In the genomic region with DNA sequence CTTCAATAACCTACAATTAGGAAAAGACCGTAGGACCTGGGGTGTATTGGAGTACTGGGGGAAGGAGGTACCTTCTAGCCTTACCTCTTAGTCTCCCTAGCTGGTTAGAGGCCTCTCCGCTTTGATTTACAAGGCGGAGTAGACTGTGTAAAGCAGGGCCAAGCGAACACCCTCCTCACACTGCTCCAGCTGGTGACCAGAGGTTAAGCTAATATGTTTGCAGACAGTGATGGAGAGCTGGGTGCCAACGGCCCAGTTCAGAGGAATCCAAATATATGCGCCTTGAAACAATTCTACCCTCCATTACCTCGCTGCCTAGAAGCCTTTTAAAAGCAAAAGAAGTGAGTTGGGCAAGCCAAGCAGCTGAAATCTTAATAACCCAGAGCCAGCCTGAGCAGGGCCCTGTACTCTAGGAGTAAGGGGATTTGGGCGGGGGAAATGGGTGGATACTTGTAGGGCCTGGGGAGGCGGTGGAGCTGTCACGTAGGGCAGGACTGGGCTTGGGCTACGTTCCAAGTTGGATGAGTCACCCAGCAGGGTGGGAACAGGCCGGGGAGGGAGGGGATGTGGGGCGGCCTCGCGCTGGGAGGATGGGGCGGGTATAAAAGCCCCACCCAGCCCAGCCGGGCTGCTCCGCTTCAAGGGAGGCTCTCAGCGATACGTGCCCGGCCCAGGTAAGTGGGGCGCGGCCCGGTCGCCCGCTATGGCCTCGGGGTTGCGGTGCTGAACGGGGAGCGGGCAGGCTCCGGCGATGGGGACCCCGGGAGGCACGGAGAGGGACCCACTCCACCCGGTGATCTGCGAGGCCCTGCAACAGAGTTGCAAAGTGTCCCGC, we compare ENCODE assay signal across 7 mouse cellular contexts. TPM values are rescaled to one million over a fixed set of nuclear protein-coding genes. Genes with fewer than 3 reads are reported as not detected.
DNase-seq lines count a peak whose midpoint lies in the region; ATAC-seq and TF ChIP-seq lines count a peak whose summit lies in the region.

A gene (plus strand): TSS at position 555 of the 835 bp plus-strand sequence.

- DNase-seq in T-cell, adult 2 months (ENCODE audit: low spot score): peak; percentile 52
- DNase-seq in gastrocnemius, postnatal 25 days: peak; percentile 90
- peak; percentile 71 for DNase-seq in limb, embryonic 11.5 days (ENCODE audit: low spot score)

- no peak within 1 kb of the TSS for H3K27ac ChIP-seq in cortical plate, adult 2 months (ENCODE audit: insufficient read depth, low read length)
- H3K27ac ChIP-seq in limb, embryonic 11.5 days (replicated peaks; ENCODE audit: low read depth, low read length): peak within 1 kb of the TSS; percentile 47; the same call in 1 of the 2 replicates
- no peak within 1 kb of the TSS for H3K27ac ChIP-seq in midbrain, embryonic 12.5 days (replicated peaks)
- H3K27ac ChIP-seq in small intestine, adult 2 months (ENCODE audit: insufficient read depth, low read depth, low read length): peak within 1 kb of the TSS; percentile 95

- TF ChIP-seq POLR2A in cortical plate, adult 2 months (IDR thresholded peaks at IDR 0.05; ENCODE audit: extremely low read depth, insufficient read depth, low read length): no peak
- TF ChIP-seq POLR2A in small intestine, adult 2 months (IDR thresholded peaks at IDR 0.05; ENCODE audit: low read depth, low read length): peak; percentile 91

- no peaks in the 10 kb centered on the region for H3K4me1 ChIP-seq in cortical plate, adult 2 months (ENCODE audit: control insufficient read depth, insufficient read depth, low read length)
- peaks cover 34% of the 10 kb centered on the region for H3K4me1 ChIP-seq in limb, embryonic 11.5 days (ENCODE audit: control insufficient read depth, insufficient read depth, low read length)
- H3K4me1 ChIP-seq in midbrain, embryonic 12.5 days: peaks cover 18% of the 10 kb centered on the region
- H3K4me1 ChIP-seq in small intestine, adult 2 months (ENCODE audit: control insufficient read depth, insufficient read depth, insufficient read length, low read length): peaks cover 20% of the 10 kb centered on the region; the same call in 1 of the 2 replicates

- no peaks in the 10 kb centered on the region; the same call in 1 of the 2 replicates for H3K9me3 ChIP-seq in limb, embryonic 11.5 days (ENCODE audit: control insufficient read depth, low read length)
- H3K9me3 ChIP-seq in midbrain, embryonic 12.5 days: no peaks in the 10 kb centered on the region

- H3K4me3 ChIP-seq in cortical plate, adult 2 months (ENCODE audit: insufficient read depth, low read length): peak within 1 kb of the TSS; percentile 26
- H3K4me3 ChIP-seq in limb, embryonic 11.5 days (ENCODE audit: low read depth, low read length): peak within 1 kb of the TSS; percentile 49
- peak within 1 kb of the TSS; percentile 41 for H3K4me3 ChIP-seq in midbrain, embryonic 12.5 days
- H3K4me3 ChIP-seq in small intestine, adult 2 months (ENCODE audit: low read depth, low read length): peak within 1 kb of the TSS; percentile 79

- 10% methylated on average over 34 of the region's 37 CpGs for WGBS in limb, embryonic 11.5 days
- WGBS in midbrain, embryonic 12.5 days: 10% methylated on average over 37 of the region's 37 CpGs
- WGBS in small intestine, adult 2 months: 8% methylated on average over 37 of the region's 37 CpGs

- ATAC-seq in inflammation-experienced regulatory T-cells, adult 6 months: peak; percentile 64
- peak; percentile 76 for ATAC-seq in limb, embryonic 11.5 days (ENCODE audit: insufficient number of reproducible peaks, low FRiP score, low TSS enrichment, low read depth)
- ATAC-seq in midbrain, embryonic 12.5 days (ENCODE audit: low FRiP score, low read depth): peak; percentile 76

- peak within 1 kb of the TSS; percentile 92 for H3K4me2 ChIP-seq in limb, embryonic 11.5 days (ENCODE audit: low read depth, severe bottlenecking)
- H3K4me2 ChIP-seq in midbrain, embryonic 12.5 days (replicated peaks): peak within 1 kb of the TSS; percentile 58

- no peak for TF ChIP-seq CTCF in cortical plate, adult 2 months (IDR thresholded peaks at IDR 0.05; ENCODE audit: extremely low read depth, insufficient read depth, low read length)
- no peak for TF ChIP-seq CTCF in small intestine, adult 2 months (IDR thresholded peaks at IDR 0.05; ENCODE audit: extremely low read depth, insufficient read length, insufficient replicate concordance, low read depth, low read length)

- H3K9ac ChIP-seq in limb, embryonic 11.5 days (ENCODE audit: low read length): peak within 1 kb of the TSS; percentile 65
- peak within 1 kb of the TSS; percentile 49 for H3K9ac ChIP-seq in midbrain, embryonic 12.5 days (replicated peaks)

- no peaks in the 10 kb centered on the region for H3K36me3 ChIP-seq in limb, embryonic 11.5 days (ENCODE audit: control insufficient read depth, insufficient read depth, low read length)
- no peaks in the 10 kb centered on the region for H3K36me3 ChIP-seq in midbrain, embryonic 12.5 days
- peaks cover 7% of the 10 kb centered on the region; the same call in 1 of the 2 replicates for H3K36me3 ChIP-seq in small intestine, adult 2 months (ENCODE audit: control insufficient read depth, insufficient read depth, low read length)

- H3K27me3 ChIP-seq in limb, embryonic 11.5 days (ENCODE audit: control insufficient read depth, insufficient read depth, low read length): peaks cover 4% of the 10 kb centered on the region; the same call in 1 of the 2 replicates
- H3K27me3 ChIP-seq in midbrain, embryonic 12.5 days: peaks cover 48% of the 10 kb centered on the region
- no peaks in the 10 kb centered on the region for H3K27me3 ChIP-seq in small intestine, adult 2 months (ENCODE audit: control insufficient read depth, insufficient read depth, low read length)

RNA-seq across cellular contexts. Expression of the gene that starts here (rescaled TPM):
- 18.0 and 23.7 TPM in 2 replicates for polyA plus RNA-seq in cortical plate, adult 2 months (2012; rRNA removed)
- 10 to 100 TPM; 52.8 to 74.7 TPM for total RNA-seq in gastrocnemius, postnatal 25 days (2021)
- 100 to 1,000 TPM; 114 to 717 (median 120) TPM for polyA plus RNA-seq in inflammation-experienced regulatory T-cells, adult 6 months (2017; shearing (Covaris generic))
- polyA plus RNA-seq in limb, embryonic 11.5 days (2014; fragmentation: Nextera tagmentation; extraction: Ambion mirVana): 146 and 153 TPM in 2 replicates
- polyA plus RNA-seq in midbrain, embryonic 12.5 days (2016; fragmentation: Nextera tagmentation; extraction: Ambion mirVana): 167 and 228 TPM in 2 replicates
- 269 and 791 TPM in 2 replicates for polyA plus RNA-seq in small intestine, adult 2 months (2012; rRNA removed)

Comparison
In these comparisons a context has a peak if more than half of its experiments do, and no peak if none do; other contexts are left out.
1. H3K27ac ChIP-seq: peak in limb, embryonic 11.5 days (single experiment) and small intestine, adult 2 months (single experiment); none in cortical plate, adult 2 months (single experiment) and midbrain, embryonic 12.5 days (single experiment).
2. H3K4me3 ChIP-seq: peak in every context shown above with its lines; median percentile 79 in small intestine, adult 2 months; 49 in limb, embryonic 11.5 days; 41 in midbrain, embryonic 12.5 days; 26 in cortical plate, adult 2 months.
3. Peak in every context shown above with its lines, with median percentiles within 50 percentile points of each other: DNase-seq and ATAC-seq.